In the genomic region with DNA sequence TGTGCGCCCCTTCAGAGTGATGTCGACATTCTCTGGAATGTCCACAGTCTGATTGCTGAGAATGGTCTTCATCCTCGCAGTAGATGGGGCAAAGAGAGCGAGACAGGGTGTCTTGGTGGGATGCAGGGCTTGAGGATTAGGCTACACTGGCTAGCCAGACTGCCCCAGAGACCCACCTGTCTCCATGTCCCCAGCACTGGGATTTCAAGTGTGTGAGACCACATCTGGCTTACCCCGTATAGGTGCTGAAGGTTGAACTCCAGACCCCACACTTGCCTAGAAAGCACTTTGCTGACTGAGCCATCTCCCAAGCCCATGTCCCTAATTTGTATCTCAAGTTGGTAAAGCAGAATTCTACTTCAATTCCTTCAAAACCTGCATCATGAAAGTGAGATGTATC, we compare ENCODE assay signal across 16 mouse cellular contexts.
"Had no signal": no experiment of that assay in that cellular context is flagged by ENCODE, and none has a peak within 500 bp of the region (broad histone marks: within the 10 kb centered on the region; RNA-seq: fewer than 3 reads in every experiment).

No protein-coding gene starts in this region.

- DNase-seq: retina, postnatal 1 day; right cerebral cortex, adult 18-20 months; right cerebral cortex, postnatal 14 days; right cerebral cortex, postnatal 25 days; right cerebral cortex, postnatal 4 days; spleen, adult 18-20 months; thymus, adult 18-20 months; thymus, adult 2 months; thymus, postnatal 14 days; thymus, postnatal 25 days; thymus, postnatal 36 days; thymus, postnatal 4 days had no signal

- H3K27me3 ChIP-seq: neural tube, embryonic 13.5 days; neural tube, embryonic 15.5 days; stomach, embryonic 15.5 days had no signal

- H3K27ac ChIP-seq: neural tube, embryonic 13.5 days; neural tube, embryonic 15.5 days; stomach, embryonic 15.5 days; stomach, postnatal 0 days had no signal

- H3K4me3 ChIP-seq: neural tube, embryonic 13.5 days; neural tube, embryonic 15.5 days; stomach, embryonic 15.5 days had no signal

- H3K4me1 ChIP-seq: neural tube, embryonic 13.5 days; neural tube, embryonic 15.5 days; stomach, embryonic 15.5 days had no signal

- H3K9me3 ChIP-seq: neural tube, embryonic 13.5 days; neural tube, embryonic 15.5 days; stomach, embryonic 15.5 days had no signal

- H3K36me3 ChIP-seq: neural tube, embryonic 13.5 days; neural tube, embryonic 15.5 days; stomach, embryonic 15.5 days had no signal
